ENCODE assay signal across 10 mouse cellular contexts in genomic region chr7:107215723-107216122, GRCm38 (mm10). TPM values are rescaled to one million over a fixed set of nuclear protein-coding genes. Genes with fewer than 3 reads are reported as not detected.
DNase-seq lines count a peak whose midpoint lies in the region; ATAC-seq and TF ChIP-seq lines count a peak whose summit lies in the region.
"Had no signal": no experiment of that assay in that cellular context is flagged by ENCODE, and none has a peak within 500 bp of the region (broad histone marks: within the 10 kb centered on the region; RNA-seq: fewer than 3 reads in every experiment).

No protein-coding gene starts in this region.

- H3K27ac ChIP-seq in cerebellum, adult 2 months (ENCODE audit: insufficient read depth, low read length), result no peak overlapping the region
- no peak overlapping the region for H3K27ac ChIP-seq in hindbrain, embryonic 15.5 days (replicated peaks)
- no peak overlapping the region for H3K27ac ChIP-seq in midbrain, embryonic 14.5 days (replicated peaks; ENCODE audit: low read depth, low read length)

- H3K4me1 ChIP-seq in cerebellum, adult 2 months (ENCODE audit: control insufficient read depth, insufficient read depth, low read length), result no peaks in the 10 kb centered on the region
- no peaks in the 10 kb centered on the region for H3K4me1 ChIP-seq in hindbrain, embryonic 15.5 days (replicated peaks)
- H3K4me1 ChIP-seq in midbrain, embryonic 14.5 days (ENCODE audit: control insufficient read depth, insufficient read depth, low read length), result no peaks in the 10 kb centered on the region

- H3K4me2 ChIP-seq in hindbrain, embryonic 15.5 days, result no peak overlapping the region
- H3K4me2 ChIP-seq in midbrain, embryonic 14.5 days (ENCODE audit: low read length), result no peak overlapping the region

- intact Hi-C loops in left cerebral cortex, postnatal 25 days (cut with DNase I), result loop anchor here (2.0 kb wide), 1 partner anchor 311 kb away; no protein-coding TSS in a partner anchor
- intact Hi-C loops in left cerebral cortex, postnatal 4 days (cut with DNase I), result loop anchor here (10.0 kb wide), 2 partner anchors 529 to 569 kb away; no protein-coding TSS in a partner anchor

- peak; percentile 88 for ATAC-seq in hindbrain, embryonic 15.5 days (ENCODE audit: low FRiP score, low read depth)
- peak; percentile 62; the same call in 1 of the 2 replicates for ATAC-seq in midbrain, embryonic 14.5 days (ENCODE audit: low FRiP score, low TSS enrichment)

- no peak overlapping the region for H3K4me3 ChIP-seq in cerebellum, adult 2 months (replicated peaks; ENCODE audit: insufficient read depth, low read depth, low read length)
- no peak overlapping the region for H3K4me3 ChIP-seq in hindbrain, embryonic 15.5 days
- no peak overlapping the region for H3K4me3 ChIP-seq in midbrain, embryonic 14.5 days (replicated peaks; ENCODE audit: low read depth, low read length)
- H3K4me3 ChIP-seq: myocyte had no signal

- H3K27me3 ChIP-seq in cerebellum, adult 2 months (ENCODE audit: control insufficient read depth, insufficient read depth, low read length), result no peaks in the 10 kb centered on the region; the same call in 1 of the 2 replicates
- peaks cover 17% of the 10 kb centered on the region for H3K27me3 ChIP-seq in hindbrain, embryonic 15.5 days
- peaks cover 10% of the 10 kb centered on the region for H3K27me3 ChIP-seq in midbrain, embryonic 14.5 days (ENCODE audit: control insufficient read depth, insufficient read depth, low read length)

- no peaks in the 10 kb centered on the region for H3K36me3 ChIP-seq in hindbrain, embryonic 15.5 days
- H3K36me3 ChIP-seq in midbrain, embryonic 14.5 days (ENCODE audit: control insufficient read depth, insufficient read depth, low read length), result no peaks in the 10 kb centered on the region

- peak; percentile 12 to 13 for DNase-seq in left cerebral cortex, postnatal 25 days (ENCODE audit: low spot score in 2 of 2)
- no peak for DNase-seq in left cerebral cortex, postnatal 4 days
- DNase-seq in cerebellum, adult 2 months, result peak; percentile 17 to 56
- peak; percentile 74 for DNase-seq in midbrain, embryonic 14.5 days
- no peak for DNase-seq in urinary bladder, postnatal 4 days (ENCODE audit: low spot score in 2 of 2)
- no peak for DNase-seq in gastrocnemius, adult 8-10 months (ENCODE audit: low spot score in 2 of 2)
- no peak for DNase-seq in adrenal gland, adult 18-20 months (ENCODE audit: low spot score in 2 of 2)

- no peak for TF ChIP-seq POLR2A in cerebellum, adult 2 months (IDR thresholded peaks at IDR 0.05; ENCODE audit: borderline replicate concordance, insufficient read depth, low read length)

- peak; percentile 80 for TF ChIP-seq CTCF in cerebellum, adult 2 months (IDR thresholded peaks at IDR 0.05; ENCODE audit: borderline replicate concordance, insufficient read depth, low read depth, low read length)

- no peaks in the 10 kb centered on the region for H3K9me3 ChIP-seq in hindbrain, embryonic 15.5 days
- H3K9me3 ChIP-seq in midbrain, embryonic 14.5 days (ENCODE audit: control insufficient read depth, low read length), result peaks cover 4% of the 10 kb centered on the region; the same call in 1 of the 2 replicates

- H3K9ac ChIP-seq in hindbrain, embryonic 15.5 days, result no peak overlapping the region
- no peak overlapping the region for H3K9ac ChIP-seq in midbrain, embryonic 14.5 days (replicated peaks; ENCODE audit: low read length)

RNA-seq across cellular contexts. Expression of gene Rbmxl2, which starts 6.5 kb away (rescaled TPM):
- not detected for total RNA-seq in left cerebral cortex, postnatal 25 days (2021)
- total RNA-seq in left cerebral cortex, postnatal 4 days (2021), result not detected
- not detected in 2 replicates for polyA plus RNA-seq in cerebellum, adult 2 months (2012; rRNA removed)
- not detected in 2 replicates for polyA plus RNA-seq in hindbrain, embryonic 15.5 days (2015; fragmentation: Nextera tagmentation; extraction: Ambion mirVana)
- polyA plus RNA-seq in midbrain, embryonic 14.5 days (2014; fragmentation: Nextera tagmentation; extraction: Ambion mirVana), result not detected in 2 replicates
- not detected for total RNA-seq in gastrocnemius, adult 8-10 months (2022)
- not detected for total RNA-seq in adrenal gland, adult 18-20 months (2021)
- polyA plus RNA-seq: heart, embryonic 16.5 days; myocyte had no signal

RNA-seq across cellular contexts. Expression of gene Nlrp14, which starts 48.9 kb away (rescaled TPM):
- not detected for total RNA-seq in left cerebral cortex, postnatal 25 days (2021)
- total RNA-seq in left cerebral cortex, postnatal 4 days (2021), result not detected
- not detected in 2 replicates for polyA plus RNA-seq in cerebellum, adult 2 months (2012; rRNA removed)
- not detected in 2 replicates for polyA plus RNA-seq in hindbrain, embryonic 15.5 days (2015; fragmentation: Nextera tagmentation; extraction: Ambion mirVana)
- polyA plus RNA-seq in midbrain, embryonic 14.5 days (2014; fragmentation: Nextera tagmentation; extraction: Ambion mirVana), result not detected in 2 replicates
- not detected for total RNA-seq in gastrocnemius, adult 8-10 months (2022)
- total RNA-seq in adrenal gland, adult 18-20 months (2021), result not detected
- polyA plus RNA-seq: heart, embryonic 16.5 days; myocyte had no signal

Comparison
In these comparisons a context has a peak if more than half of its experiments do, and no peak if none do; other contexts are left out.
1. DNase-seq: peak in left cerebral cortex, postnatal 25 days (2 of 2), cerebellum, adult 2 months (2 of 2) and midbrain, embryonic 14.5 days (single experiment); none in left cerebral cortex, postnatal 4 days (single experiment), urinary bladder, postnatal 4 days (0 of 2), gastrocnemius, adult 8-10 months (0 of 2) and adrenal gland, adult 18-20 months (0 of 2).